Mouse (Mus musculus) left cerebral cortex, adult 8-10 months (tissue): ENCODE data around the gene Anapc16. TPM values are rescaled to one million over a fixed set of nuclear protein-coding genes. Genes with fewer than 3 reads are reported as not detected.
"Not testable (repeated sequence)": the region's sequence is repeated elsewhere in the genome, so short reads cannot be mapped to it uniquely, and the experiment has no call there.

Experiments used
- DNase-seq, 2 experiments: peaks; one replicate each; pipeline ENCODE4 v3.0.0; 2022; ENCODE audit warnings: low spot score in 2 of 2
- total RNA-seq, 4 experiments: library from RNA; stranded (reverse); gene quantifications; 2 replicates each; pipeline ENCODE4 v1.2.4; 2022

Anapc16 gene
- total RNA-seq, 4 experiments from 2014 or later, result 58.0 to 60.8 (median 60.2) TPM

DNA sequence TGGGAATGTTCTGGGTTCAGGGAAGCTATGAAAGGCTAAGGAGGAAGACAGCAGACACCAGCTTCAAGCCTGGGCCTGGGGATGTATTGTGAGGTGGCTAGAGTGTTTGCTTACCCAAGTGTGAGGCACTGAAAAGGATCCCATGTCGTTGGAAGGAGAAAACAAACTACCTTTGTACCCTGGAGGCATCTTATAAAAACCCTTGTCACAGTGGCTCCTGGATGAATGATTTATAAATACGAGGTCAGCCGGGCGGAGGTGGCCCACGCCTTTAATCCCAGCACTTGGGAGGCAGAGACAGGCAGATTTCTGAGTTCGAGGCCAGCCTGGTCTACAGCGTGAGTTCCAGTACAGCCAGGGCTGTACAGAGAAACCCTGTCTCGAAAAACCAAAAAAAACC, 1.3 kb downstream of the Anapc16 start:
- DNase-seq, result not testable (repeated sequence)

DNA sequence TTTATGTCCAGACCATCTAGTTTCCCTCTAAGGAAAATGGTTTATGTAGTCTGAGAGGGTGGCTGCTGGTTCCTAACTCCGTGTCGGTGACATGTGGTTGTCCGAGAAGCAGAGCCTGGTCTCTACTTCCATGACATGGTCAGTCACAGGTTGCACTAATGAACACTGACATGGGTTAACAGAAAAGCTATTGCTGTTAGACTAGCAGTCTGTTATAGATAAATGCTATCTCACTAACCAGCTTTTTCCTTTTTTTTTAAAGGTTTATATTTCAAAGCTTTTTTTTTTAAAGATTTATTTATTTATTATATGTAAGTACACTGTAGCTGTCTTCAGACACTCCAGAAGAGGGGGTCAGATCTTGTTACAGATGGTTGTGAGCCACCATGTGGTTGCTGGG, 3.9 kb downstream of the Anapc16 start:
- DNase-seq, result no peak

DNA sequence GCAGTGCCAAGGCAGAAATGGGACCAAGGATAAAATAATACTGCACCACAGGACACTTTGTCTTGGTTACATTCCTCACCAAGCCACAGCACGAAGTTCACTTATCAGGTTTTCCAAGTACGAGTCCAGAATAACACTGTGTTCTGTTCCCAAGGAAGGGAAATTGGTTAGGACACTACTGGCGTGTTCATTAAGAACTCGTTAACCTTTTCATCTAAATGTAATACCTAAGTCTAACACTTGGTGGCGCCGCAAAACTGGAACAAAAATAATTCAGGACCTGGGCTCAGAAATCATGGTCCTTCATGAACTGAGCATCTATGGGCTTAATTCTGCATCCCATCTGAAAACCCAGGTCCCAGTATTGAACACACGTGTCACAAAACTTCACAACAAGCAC, 5.3 kb downstream of the Anapc16 start:
- DNase-seq, result no peak

DNA sequence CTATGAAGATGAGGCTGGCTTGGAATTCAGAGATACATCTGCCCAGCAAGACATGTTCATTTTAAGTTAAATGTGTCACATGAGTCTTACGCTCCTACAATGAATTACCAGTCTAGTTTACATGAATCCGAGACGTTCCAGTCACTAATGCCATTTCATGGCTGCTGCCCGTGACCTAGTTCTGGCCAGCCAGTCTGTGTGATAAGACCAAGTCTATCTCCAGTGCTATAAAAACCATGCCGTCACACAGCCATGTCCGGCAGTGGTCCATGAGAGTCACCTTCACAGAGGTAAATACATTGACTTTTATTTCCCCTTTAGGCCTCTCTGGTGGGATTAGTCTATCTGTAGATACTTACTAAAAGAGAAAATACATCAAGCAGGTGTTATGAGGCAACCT, 7.0 kb downstream of the Anapc16 start:
- no peak for DNase-seq

DNA sequence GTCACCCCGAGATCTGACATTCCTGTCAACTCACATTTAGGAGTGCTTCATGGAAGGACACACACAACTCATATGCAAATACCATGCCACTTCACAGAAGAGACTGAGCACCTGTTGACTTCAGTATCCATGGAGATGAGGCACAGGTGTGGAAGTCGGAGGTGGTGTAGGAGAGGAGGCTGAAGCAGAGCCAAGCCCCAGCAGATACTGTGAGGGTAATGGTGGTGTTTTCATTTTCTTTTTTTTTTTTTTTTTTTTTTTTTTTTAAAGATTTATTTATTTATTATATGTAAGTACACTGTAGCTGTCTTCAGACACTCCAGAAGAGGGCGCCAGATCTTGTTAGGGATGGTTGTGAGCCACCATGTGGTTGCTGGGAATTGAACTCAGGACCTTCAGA, 9.1 kb downstream of the Anapc16 start:
- not testable (repeated sequence) for DNase-seq

DNA sequence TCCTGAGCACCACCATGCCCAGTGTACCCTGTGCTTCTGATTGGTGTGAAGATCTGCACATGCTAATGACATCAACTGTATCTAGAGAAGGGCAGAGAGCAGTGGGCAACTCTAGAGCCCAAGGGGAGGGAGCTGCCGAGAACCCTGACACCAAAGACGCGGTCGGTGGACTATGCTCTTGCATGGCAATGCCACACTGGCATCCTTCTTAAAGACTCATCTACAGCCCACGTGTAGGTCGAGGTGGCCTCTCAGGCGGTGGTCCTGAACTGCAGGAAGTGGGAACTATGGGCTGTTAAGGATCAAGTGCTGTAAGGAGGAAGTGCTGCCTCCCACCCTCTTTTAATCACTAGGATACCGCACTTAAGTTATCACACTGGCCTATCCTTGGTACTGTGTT, 10.9 kb downstream of the Anapc16 start:
- DNase-seq, result no peak

DNA sequence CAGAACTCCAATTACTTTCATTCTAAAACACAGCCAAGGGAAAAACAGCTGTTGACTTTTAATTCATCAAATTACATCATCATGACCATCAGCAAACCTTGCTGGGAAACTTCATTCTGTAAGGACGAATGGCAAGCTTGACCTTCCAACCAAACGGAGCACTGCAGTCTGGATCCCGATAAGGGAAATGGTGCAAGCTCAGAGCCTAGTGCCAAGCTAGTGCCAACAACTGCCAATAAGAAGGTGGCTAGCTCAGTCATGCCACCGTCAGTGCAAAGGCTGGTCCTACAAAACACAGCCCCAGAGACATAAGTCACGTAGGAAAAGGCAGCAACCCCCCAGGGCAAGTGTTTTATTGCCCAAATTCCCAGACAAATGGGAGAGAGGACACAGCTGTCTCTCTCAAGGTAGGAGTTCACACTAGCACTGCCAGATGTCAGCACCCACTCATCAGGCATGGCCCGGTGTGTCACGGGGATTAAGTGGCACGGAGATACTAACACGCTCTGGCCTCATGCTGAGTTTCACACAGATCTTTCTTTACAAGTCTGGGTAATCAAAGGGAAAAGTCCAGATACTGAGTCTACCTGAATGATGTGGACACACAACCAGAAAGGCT, 11.6 kb downstream of the Anapc16 start:
- DNase-seq, result no peak

DNA sequence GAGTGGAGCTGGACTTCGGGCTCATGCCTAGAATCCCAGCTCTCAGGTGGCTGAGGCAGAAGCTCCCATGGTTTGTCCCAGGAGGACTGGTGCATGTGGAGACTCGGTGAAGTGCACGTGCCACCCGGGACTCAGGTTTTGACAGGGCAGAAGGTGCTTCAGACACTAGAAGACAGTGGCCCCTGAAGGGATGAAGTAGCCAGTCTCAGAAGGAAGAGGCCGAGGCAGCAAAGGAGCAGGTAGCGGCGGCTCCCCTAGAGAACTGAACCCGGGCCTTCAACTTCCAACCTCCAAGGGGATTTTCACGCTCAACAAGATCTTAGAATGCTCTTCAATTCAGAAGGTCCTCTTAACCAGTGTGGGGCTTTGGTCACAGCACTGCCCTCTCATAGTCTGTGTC, 12.5 kb downstream of the Anapc16 start:
- no peak for DNase-seq

DNA sequence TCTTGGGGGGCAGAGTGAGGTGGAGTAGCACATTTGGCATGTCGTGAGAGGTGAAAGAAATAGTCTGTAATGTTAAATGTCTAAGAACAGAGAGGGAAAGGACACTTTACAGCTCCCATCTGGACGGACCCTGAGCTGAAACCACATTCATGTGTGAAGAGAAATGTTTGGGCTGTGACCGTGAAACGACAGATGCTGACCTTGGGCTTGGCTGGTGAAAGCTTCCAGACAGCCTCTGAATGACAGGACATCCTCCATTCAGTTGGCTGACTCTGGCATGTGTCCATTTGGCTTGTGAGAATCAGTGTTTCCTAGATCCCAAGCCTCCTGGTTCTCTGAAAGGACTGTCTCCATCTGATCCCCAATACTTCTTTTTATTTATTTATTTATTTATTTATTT, 14.9 kb downstream of the Anapc16 start:
- no peak for DNase-seq

DNA sequence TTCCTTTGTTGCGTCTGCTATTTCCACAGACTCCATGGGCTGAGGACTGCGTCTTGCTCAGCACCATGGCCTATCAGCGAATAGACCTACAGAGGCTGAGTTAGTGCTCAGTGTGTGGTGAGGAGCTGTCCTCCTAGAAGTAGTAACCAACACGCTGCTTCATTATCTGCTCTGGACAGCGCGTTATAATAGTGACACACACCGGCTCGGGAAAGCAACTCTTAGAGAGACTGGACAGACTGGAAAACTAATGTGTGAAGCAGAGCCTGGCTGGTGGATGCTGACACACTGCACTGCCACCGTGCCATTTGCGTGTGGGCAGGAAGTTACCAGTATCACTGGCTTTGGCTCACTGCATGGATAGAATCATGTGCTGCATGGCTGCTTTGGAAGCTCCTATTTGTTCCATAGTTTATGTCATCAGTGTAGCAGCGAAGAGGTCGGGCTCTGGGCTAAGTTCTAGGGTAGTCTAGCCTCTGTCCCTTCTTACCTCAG, 20.5 kb downstream of the Anapc16 start:
- no peak for DNase-seq

DNA sequence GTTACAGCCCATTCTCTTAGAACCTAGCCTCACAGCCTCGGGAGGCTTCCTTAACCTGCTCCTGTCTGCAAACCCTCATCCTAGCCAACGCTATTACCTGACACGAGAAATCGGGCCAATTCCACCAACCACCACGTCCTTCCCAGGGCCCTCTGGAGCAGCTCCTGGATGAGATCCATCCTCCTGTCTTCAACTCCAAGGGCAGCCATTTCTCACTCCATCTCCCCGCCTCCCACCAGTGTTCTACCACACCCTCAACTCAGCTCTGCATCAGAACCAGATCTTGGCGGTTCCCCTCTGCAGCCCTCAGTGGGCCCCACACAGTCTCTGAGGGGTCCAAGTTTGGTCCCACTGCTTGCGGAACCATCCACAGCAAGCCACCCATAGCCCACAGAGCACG, 21.1 kb downstream of the Anapc16 start:
- no peak for DNase-seq

DNA sequence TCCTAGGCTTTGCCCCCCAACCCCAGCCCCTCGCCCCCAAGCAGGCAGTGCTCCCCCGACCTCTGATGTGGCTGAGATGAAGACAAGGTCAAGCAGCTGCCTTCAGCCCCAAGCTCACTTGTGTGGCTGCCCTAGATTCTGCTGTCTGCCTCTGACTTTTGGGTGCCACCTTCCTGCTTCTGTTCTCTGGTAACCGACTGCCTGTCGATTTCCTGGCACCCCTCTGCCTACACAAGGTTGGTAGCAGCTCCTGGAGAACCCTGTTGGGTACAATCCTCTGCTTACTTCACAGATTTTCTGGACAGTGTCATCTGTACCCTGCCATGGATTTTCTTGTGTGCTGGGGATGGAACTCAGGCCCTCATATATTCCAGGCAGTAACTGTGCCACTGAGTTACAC, 21.6 kb downstream of the Anapc16 start:
- no peak for DNase-seq

DNA sequence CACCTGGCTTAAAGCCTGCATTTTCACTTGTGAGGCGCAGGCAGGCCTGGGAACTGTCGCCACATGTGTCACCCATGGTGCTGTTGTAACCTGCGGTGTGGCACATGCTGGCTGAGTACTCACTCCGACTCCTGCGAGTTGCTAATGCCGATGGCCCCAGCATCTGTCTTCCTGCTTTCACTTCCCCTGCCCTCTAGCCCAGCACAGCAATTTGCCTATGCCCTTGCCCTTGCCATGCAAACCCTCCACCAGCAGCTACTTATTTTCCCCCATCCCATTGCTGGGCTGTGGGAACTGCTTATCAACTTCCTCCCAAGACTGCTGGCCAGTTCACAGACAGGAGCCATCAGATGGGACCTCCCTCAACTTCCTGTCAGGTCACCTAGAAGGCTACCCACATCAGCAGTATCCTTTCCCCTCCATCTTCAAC, 22.1 kb downstream of the Anapc16 start:
- no peak for DNase-seq

DNA sequence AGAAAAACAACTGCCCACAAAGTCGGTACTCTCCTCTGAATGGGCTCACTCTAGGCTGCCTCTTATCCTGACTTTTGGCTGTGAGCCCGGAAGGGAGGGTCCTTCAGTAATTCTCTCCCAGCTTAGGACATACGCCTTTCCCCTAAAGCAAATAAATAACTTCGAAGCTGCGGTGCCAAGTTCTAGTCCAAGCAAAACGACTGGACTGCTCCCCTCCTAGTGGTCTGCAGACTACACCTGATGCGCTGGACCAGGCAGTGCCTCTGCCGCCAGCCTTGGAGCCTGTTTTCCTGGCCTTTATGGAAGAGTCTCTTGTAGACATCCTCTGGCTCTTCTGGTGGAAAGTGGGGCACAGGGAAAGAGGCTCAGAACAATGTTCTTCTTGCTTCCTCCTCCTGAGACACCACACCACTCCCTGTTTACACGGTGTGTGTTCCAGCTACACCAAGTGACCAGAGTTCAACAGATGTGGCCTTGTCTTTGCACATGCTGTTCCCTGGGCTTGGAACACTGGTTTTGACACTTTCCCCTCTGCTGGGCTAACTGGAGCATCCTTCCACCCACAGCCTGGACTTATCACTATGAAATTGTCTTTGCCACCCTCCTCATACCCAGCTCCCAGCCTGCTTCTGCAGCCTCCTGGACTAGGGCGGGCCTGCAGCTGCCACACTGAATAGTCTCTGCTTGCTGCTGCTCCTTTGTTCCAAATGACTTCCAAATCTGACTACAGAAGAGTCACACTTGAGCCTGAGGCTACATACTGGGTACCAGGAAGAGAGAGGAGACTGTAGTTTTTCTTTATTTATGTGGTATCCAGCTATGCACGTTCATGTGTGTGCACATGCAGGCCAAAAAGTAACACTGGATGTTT, 23.8 kb downstream of the Anapc16 start:
- DNase-seq, result no peak

DNA sequence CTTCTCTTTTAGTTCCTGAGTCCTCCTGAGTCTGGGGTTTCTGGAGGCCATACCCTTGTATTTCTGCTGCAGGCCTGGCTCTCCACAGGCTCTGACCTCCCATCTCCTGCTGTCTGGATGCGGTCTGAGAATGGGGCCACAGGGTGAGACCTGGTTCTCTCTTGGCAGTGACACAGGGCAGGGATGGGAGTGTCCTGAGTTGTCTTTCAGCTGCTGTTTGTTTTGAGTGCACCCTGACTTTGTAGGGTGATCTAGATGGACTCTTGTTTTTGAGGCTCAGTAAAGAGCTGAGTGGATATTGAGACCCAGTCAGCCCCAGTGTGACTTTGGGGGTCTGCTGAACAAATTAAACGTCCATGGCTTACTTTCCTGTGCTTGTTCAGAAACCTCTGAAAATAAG, 24.5 kb downstream of the Anapc16 start:
- no peak for DNase-seq

DNA sequence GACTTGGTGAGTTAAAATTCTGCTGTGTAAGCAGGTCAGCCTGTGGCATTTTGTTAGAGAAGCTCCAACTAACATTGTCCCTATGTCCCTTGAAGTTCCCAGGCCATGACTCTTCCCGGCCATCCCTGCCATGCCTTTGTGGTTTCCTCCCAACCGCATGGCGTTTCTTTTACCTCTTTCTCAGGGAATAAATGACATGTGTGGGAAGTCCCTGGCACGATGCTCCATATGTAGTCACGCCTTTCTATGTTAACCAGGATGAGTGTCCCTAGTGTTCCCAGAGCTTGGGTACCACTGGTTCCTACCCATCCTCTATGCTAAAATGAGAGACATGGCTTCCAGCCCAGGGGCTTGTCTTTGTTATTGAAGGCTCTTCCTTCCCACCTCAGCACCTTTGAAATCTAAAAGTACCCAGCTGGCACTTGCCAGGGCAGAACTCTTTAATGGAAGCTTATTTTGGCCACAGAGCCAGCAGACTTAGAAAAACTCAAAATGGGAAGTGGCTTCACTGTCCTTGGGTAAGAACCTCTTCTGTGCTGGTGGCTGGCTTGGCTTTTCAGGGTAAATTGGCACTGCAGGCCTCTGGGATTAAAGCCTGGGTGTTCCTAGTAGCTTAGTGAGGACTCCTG, 25.1 kb downstream of the Anapc16 start:
- no peak for DNase-seq

DNA sequence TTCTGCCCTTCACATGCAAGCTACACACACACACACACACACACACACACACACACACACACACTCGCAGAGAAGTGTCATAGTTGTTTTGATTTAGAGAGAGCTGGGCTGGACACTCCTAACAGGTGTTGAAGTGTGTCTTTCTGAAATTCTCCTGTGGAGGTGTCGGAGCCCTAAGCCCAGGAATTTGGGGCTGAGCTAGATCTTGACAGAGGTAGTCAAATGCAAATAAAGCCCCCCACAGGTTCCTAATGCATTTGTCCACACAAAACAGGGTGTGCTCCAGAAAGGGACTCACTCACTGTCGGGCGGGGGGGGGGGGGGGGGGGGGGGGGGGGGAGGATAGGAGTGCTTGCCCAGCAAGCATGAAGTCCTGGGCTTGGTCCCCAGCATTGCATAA, 25.8 kb downstream of the Anapc16 start:
- DNase-seq, result no peak

DNA sequence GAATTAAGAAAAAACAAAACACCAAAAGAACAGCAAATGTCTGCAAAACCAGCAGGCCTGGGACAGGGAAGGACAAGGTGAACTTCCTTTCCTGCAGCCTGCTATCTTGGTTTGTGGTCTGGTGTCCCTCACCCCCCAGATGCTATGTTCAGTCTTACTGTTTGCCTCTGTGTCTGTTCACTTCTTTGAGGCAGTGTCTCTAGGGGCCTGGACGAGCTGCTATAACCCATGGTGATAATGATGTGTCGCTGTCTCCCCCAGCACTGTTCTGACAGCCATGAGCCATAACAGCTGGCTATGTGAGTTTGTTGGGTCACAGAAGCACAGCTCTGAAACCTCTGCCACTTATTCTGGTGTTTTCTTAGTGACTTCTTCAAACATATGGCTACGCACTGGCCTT, 28.1 kb downstream of the Anapc16 start:
- no peak for DNase-seq

DNA sequence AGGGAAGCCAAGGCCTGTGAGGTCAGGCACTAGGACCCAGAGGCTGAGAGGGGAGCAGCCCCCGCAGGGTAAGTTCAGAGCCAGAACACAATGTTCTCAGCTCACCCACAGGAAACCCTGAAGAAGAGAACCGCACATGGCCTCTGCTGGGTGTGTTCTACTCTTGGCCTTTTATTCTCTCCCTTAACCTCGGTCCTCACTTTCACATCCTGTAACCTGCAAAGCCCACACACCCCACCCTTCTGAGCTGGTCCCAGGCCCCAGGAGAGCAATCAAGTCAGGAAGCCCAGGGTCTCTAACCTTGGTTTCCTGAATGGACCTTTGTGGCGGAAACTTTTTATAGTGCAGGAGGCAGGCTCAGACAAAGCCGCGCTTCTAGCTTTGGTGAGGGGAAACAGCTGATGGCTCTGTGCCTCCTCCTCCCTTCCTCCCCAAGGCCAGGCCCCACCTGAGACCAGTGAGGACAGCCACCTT, 28.7 kb downstream of the Anapc16 start:
- no peak for DNase-seq

DNA sequence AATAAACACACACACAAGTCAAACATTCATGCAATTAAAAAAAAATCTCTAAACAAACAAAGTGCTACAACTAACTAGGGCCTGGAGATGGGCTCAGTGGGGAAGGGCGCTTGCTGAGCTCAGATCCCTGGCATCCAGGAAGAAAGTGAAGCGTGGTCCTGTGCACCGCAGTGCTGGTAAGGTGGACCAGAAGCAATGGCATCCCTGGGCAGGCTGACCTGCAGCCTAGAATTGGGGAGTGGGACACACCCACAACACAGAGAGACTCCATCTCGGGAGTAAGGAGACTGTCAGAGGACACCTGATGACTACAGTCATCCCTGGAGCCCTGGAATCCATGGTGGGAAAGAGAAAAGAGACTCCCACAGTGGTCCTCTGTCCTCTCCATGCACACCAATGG, 29.5 kb downstream of the Anapc16 start:
- DNase-seq, result no peak

DNA sequence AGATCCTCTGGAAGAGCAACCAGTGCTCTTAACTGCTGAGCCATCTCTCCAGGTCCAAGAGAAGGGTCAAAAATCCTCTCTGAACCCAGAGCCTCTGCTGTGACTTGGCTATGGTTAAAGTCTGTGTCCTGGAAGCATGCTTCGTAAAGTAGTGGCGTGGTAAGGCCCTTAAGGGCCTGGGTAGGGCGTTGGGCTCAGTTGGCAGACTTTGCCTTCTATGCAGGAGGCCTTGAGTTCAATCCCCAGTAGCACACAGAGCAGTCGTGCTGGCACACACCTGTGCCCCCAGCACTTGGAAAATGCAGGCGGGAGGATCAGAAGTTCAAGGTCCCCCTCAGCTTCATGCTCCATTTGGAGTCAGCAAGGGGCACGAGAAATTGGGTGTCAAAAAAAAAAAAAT, 29.9 kb downstream of the Anapc16 start:
- DNase-seq, result no peak

DNA sequence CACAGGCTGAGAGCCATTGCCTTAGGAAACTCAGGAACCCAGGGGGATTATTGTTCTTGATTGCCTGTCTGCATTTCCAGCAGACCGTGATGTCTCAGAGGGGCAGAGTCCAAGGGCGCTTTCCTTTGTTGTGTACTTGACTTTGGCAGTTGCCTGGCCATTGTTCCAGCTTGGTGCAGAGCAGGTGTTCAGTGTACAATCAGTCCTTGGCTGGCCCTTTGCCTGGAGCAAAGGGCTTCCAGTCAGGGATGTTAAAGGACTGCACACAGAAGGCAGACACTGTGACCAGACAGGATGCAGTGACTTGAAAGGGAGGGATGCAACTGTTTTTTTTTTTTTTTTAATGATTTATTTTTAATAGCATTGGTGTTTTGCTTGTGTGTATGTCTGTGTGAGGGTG, 30.4 kb downstream of the Anapc16 start:
- no peak for DNase-seq
